Mouse (Mus musculus) megakaryocyte-erythroid progenitor cell, adult 5 weeks (primary cell): ENCODE measurements around the gene Birc6. TPM values are rescaled to one million over a fixed set of nuclear protein-coding genes. Genes with fewer than 3 reads are reported as not detected.

ENCODE experiments used
- polyA plus RNA-seq: library from polyadenylated mRNA; stranded (reverse); fragments of >175 nt; gene quantifications from 2 replicates; pipeline ENCODE4 v1.2.3, GENCODE M21; 2012

Gene Birc6
- 14.4 and 20.6 TPM in 2 replicates for polyA plus RNA-seq

DNA sequence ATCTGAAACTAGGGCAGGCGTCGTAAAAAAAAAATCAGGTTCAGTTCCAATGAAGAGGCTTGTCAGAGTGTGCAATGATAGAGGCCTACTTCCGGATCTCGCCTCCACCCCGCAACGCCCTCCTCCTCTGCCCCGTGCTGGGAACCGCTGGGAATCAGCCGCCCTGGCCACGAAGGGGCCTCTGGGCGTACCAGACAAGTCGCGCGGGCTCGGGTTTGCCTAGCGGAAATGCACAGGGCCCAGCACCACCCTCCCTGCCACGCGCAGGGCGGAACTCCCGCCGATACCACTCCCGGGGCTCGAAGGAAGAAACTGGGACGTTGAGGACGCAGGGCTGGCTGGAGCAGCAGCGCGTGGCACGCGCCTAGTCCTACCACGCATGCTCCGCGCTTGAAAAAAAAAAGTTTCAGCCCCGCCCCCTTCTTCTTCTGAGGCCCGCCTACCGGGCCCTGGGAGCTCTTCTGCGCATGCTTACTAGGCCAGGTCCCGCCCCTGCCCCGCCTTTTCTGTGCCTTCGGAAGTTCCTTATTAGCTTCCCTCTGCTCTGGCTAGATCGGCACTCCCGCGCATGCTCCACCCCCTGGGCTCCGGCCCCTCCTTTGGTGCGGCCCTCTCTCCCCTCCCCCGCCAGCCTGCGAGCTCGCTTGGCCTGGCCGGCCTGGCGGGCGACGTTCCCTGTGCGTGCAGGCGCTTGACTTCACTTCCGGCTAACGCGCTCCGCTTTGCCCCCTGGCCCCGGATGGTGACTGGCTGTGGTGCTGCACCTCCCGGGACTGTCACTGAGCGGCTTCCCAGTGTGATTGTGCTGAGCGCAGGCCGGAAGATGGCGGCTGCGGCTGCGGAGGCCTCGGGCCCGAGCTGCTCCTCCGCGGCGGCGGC, at the start of gene Birc6:
TSS of gene Birc6 (plus strand) at position 567 of the 879 bp plus-strand sequence.

DNA sequence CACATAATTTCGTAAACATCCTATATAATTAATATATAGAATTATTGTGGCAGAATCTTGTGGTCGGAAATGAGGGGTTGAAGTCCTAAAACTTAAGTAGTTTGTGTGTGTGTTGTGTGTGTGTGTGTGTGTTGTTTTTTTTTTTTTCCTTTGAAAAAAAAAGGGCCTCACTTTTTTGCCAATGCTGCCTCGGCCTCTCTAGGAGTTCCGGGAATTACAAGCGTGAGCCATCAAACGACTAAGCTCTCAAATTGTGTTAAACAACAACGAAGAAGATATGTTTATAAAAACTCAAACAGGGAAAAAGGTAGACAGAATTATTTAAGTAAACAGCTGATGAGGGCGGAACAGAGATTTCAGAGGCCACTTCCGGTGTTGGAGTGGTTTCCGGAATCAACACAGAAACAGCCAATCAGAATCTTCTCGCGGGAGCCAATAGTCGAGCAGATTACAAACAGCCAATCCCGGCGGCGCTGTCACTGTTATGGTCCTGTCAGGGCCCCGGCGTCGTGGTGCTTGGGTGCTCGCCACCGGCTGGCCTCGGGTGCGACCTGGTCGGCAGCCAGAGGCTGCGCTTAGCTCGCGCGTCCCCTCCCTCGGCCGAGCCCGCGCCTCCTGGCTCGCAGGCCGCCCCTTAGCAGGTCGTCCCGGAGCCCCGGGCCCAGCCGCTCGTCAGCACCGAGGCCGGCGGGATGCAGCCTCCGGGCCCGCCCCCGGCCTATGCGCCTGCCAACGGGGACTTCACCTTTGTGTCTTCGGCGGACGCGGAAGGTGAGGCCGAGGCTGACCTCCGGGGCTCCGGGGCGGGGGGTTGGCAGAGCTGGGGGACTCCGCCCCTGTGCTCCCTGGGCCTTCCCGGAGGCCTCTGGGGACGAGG, 38.8 kb upstream of the Birc6 start, which contains the start of gene Yipf4:
TSS of gene Yipf4 (plus strand) at position 470 of the 877 bp plus-strand sequence.

DNA sequence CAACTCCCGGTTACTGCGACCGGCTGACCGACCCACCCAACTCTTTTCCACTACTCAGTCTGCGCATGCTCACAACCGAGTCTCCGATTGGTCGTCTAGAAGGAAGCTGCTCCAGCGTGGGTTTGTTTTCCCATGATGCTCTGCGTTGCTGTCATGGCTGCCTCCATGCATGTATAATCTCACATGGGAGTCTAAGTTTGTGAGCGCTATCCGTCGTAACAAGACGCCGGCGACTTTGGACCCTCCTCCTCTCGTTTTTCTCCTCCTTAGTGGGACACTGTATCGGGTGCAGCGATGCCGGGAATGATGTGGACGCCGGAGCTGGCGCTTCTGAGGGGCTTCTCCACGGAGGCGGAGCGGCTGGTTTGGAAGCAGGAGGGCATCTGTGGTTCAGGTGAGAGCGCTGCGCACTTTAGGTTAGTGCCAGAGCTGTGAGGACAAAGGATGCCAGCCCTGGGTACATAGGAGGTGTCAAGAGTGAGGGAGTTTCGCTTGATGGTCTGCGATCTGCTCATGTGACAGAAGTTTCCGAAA, 189.6 kb downstream of the Birc6 start, which contains the start of gene Ttc27:
TSS of gene Ttc27 (plus strand) at position 115 of the 534 bp plus-strand sequence.

Other genes starting within 250 kb of the Birc6 start
- gene Memo1, start 232.8 kb upstream of the Birc6 start, polyA plus RNA-seq = 43.4 and 49.3 TPM in 2 replicates
- gene Dpy30, start 204.4 kb upstream of the Birc6 start, polyA plus RNA-seq = 71.1 and 83.4 TPM in 2 replicates
- 11.7 and 13.1 TPM in 2 replicates for gene Spast, start 189.3 kb upstream of the Birc6 start, polyA plus RNA-seq
- gene Slc30a6, start 132.7 kb upstream of the Birc6 start, polyA plus RNA-seq = 1.00 and 1.4 TPM in 2 replicates
- 0.41 and 0.53 TPM in 2 replicates for gene Nlrc4, start 69.2 kb upstream of the Birc6 start, polyA plus RNA-seq
- 20.9 and 22.7 TPM in 2 replicates for gene Yipf4, start 38.8 kb upstream of the Birc6 start, polyA plus RNA-seq
- gene Ttc27, start 189.4 kb downstream of the Birc6 start, polyA plus RNA-seq = 22.9 and 24.0 TPM in 2 replicates